In genomic region chr4:135758825-135759224, GRCm38 (mm10) we compare ENCODE assay signal across 22 mouse cellular contexts. TPM values are rescaled to one million over a fixed set of nuclear protein-coding genes. Genes with fewer than 3 reads are reported as not detected.
"Had no signal": no experiment of that assay in that cellular context is flagged by ENCODE, and none has a peak within 500 bp of the region (broad histone marks: within the 10 kb centered on the region; RNA-seq: fewer than 3 reads in every experiment).

No protein-coding gene starts in this region.

- ATAC-seq: hindbrain, postnatal 0 days had no signal

- H3K27me3 ChIP-seq: heart, embryonic 15.5 days; hindbrain, embryonic 15.5 days; kidney, embryonic 15.5 days; limb, embryonic 15.5 days had no signal

- H3K9ac ChIP-seq: heart, embryonic 13.5 days; heart, embryonic 15.5 days; hindbrain, embryonic 13.5 days; hindbrain, embryonic 15.5 days; kidney, embryonic 15.5 days; limb, embryonic 13.5 days; limb, embryonic 15.5 days had no signal

- H3K27ac ChIP-seq: heart, embryonic 13.5 days; heart, embryonic 15.5 days; hindbrain, embryonic 13.5 days; hindbrain, embryonic 15.5 days; hindbrain, postnatal 0 days; kidney, embryonic 15.5 days; kidney, postnatal 0 days; limb, embryonic 13.5 days; limb, embryonic 15.5 days had no signal

- H3K36me3 ChIP-seq: heart, embryonic 13.5 days; heart, embryonic 15.5 days; hindbrain, embryonic 13.5 days; hindbrain, embryonic 15.5 days; kidney, embryonic 15.5 days; limb, embryonic 13.5 days; limb, embryonic 15.5 days had no signal

- DNase-seq: heart, adult 18-20 months; heart, postnatal 36 days; kidney, adult 11 months; kidney, adult 2 months; kidney, adult 9 months; kidney, postnatal 14 days; layer of hippocampus, adult 9-11 months; layer of hippocampus, postnatal 36 days; left cerebral cortex, postnatal 4 days had no signal

- H3K4me2 ChIP-seq: heart, embryonic 11.5 days; heart, embryonic 13.5 days; heart, embryonic 15.5 days; hindbrain, embryonic 13.5 days; hindbrain, embryonic 15.5 days; kidney, embryonic 15.5 days; limb, embryonic 13.5 days; limb, embryonic 15.5 days had no signal

- H3K9me3 ChIP-seq: limb, embryonic 15.5 days had no signal

- H3K4me3 ChIP-seq: heart, embryonic 13.5 days; heart, embryonic 15.5 days; hindbrain, embryonic 13.5 days; hindbrain, embryonic 15.5 days; kidney, embryonic 15.5 days; limb, embryonic 13.5 days; limb, embryonic 15.5 days had no signal

RNA-seq across cellular contexts. Expression of gene Myom3, which starts 0.7 kb away (rescaled TPM):
- polyA plus RNA-seq: heart, embryonic 11.5 days had no signal

RNA-seq across cellular contexts. Expression of gene Il22ra1, which starts 30.9 kb away (rescaled TPM):
- polyA plus RNA-seq: heart, embryonic 11.5 days; heart, embryonic 13.5 days; heart, postnatal 0 days; hindbrain, embryonic 11.5 days; hindbrain, embryonic 13.5 days; hindbrain, embryonic 15.5 days; hindbrain, postnatal 0 days; limb, embryonic 11.5 days; limb, embryonic 13.5 days had no signal
